Mouse (Mus musculus): ENCODE results near the gene Serpinb5. TPM values are rescaled to one million over a fixed set of nuclear protein-coding genes. Genes with fewer than 3 reads are reported as not detected.

Gene Serpinb5
- polyA plus RNA-seq (2014; fragmentation: Nextera tagmentation; extraction: Ambion mirVana): not detected in 2 replicates

DNA sequence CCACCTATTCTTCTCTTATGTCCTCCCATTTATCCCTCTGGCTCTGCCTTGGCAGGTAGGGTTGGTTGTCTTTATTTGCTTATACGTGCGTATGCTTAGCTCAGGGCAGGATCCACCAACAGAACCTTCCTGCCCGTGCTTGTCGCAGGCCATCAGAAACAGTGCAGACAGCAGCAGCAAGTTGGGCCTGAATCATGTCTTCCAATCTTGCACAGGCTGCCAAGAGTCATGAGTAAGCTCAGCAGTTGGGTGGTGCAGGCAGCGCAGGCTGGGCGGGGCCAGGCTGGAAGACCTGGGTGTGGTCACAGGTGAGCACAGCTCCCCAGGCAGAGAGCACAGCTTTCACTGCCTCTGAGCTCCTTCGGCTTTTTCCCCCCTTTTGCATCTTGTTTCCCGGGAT is at the start of gene Serpinb5:
Gene Serpinb5, plus strand, starts transcription at position 327 of the 400 bp plus-strand sequence.
- no peaks in the 10 kb centered on the region for H3K36me3 ChIP-seq (ENCODE audit: control insufficient read depth, insufficient read depth, low read length)
- H3K9ac ChIP-seq (ENCODE audit: low read length): no peak within 1 kb of the TSS
- no peaks in the 10 kb centered on the region for H3K9me3 ChIP-seq (replicated peaks; ENCODE audit: control insufficient read depth, low read length)
- ATAC-seq: no peak
- DNase-seq (ENCODE audit: low spot score): no peak
- no peak within 1 kb of the TSS for H3K27ac ChIP-seq (ENCODE audit: low read depth, low read length)
- no peaks in the 10 kb centered on the region for H3K4me1 ChIP-seq (ENCODE audit: control insufficient read depth, insufficient read depth, low read length)
- H3K27me3 ChIP-seq (replicated peaks; ENCODE audit: control insufficient read depth, insufficient read depth, low read length): no peaks in the 10 kb centered on the region
- no peak within 1 kb of the TSS for H3K4me2 ChIP-seq (ENCODE audit: low read length)
- no peak within 1 kb of the TSS for H3K4me3 ChIP-seq (ENCODE audit: low read depth, low read length)
- WGBS: 67% methylated on average over 8 of the region's 8 CpGs

DNA sequence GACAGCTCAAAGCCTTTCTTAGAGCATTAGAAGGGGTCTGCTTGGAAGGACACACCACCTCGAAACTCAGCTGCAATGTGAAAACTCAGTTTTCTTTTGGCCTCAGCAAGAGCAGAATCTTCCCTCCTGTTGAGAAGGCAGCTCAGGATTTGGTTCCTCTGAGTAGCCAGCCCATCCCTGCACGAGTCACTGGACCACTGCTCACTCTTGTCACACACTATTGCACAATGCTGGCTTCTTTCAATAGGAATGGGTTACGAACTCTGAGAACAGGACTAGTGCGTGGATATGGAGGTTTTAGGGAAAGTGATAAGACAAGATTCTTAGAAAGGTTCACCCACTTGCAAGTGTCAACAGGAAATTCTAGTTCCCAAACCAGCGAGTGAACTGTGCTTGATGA is 46.1 kb upstream of the Serpinb5 start:
- Histone ChIP-seq H3K9me3 (replicated peaks; ENCODE audit: control insufficient read depth, low read length) (no peaks in the 10 kb centered on the region), H3K27ac (ENCODE audit: low read depth, low read length) (no peak overlapping the region), H3K27me3 (replicated peaks; ENCODE audit: control insufficient read depth, insufficient read depth, low read length) (no peaks in the 10 kb centered on the region), H3K4me2 (ENCODE audit: low read length) (no peak overlapping the region), H3K4me1 (ENCODE audit: control insufficient read depth, insufficient read depth, low read length) (no peaks in the 10 kb centered on the region), H3K9ac (ENCODE audit: low read length) (no peak overlapping the region), H3K36me3 (ENCODE audit: control insufficient read depth, insufficient read depth, low read length) (no peaks in the 10 kb centered on the region), H3K4me3 (ENCODE audit: low read depth, low read length) (no peak overlapping the region)
- no peak for ATAC-seq
- 72% methylated on average over 5 of the region's 5 CpGs for WGBS
- no peak for DNase-seq (ENCODE audit: low spot score)

DNA sequence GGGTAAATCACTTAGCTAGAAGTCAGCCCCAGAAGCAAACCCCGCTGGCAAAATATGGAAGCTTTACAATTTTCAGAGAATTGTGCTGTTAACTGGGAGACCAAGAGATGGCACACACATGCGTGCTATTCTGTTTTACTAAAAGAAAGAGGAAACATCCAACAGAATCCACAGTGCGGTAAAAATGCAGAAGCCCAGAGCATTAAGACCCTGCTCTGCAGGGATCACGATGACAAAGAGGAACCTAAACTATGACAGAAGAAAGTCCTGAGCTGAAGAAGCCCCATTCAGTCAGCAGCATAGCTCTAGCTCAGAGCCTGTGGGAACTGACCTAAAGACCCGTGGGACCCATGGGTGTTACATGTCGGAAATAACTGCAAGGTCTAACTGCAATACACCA is 45.7 kb upstream of the Serpinb5 start:
- no peak for DNase-seq (ENCODE audit: low spot score)
- no peak for ATAC-seq
- 83% methylated on average over 6 of the region's 6 CpGs for WGBS
- Histone ChIP-seq H3K27ac (ENCODE audit: low read depth, low read length) (no peak overlapping the region), H3K9ac (ENCODE audit: low read length) (no peak overlapping the region), H3K4me2 (ENCODE audit: low read length) (no peak overlapping the region), H3K27me3 (replicated peaks; ENCODE audit: control insufficient read depth, insufficient read depth, low read length) (no peaks in the 10 kb centered on the region), H3K9me3 (replicated peaks; ENCODE audit: control insufficient read depth, low read length) (no peaks in the 10 kb centered on the region), H3K36me3 (ENCODE audit: control insufficient read depth, insufficient read depth, low read length) (no peaks in the 10 kb centered on the region), H3K4me3 (ENCODE audit: low read depth, low read length) (no peak overlapping the region), H3K4me1 (ENCODE audit: control insufficient read depth, insufficient read depth, low read length) (no peaks in the 10 kb centered on the region)

GRCm38 (mm10) chr1:106816766-106817165 is 44.2 kb upstream of the Serpinb5 start:
- Histone ChIP-seq H3K36me3 (ENCODE audit: control insufficient read depth, insufficient read depth, low read length) (no peaks in the 10 kb centered on the region), H3K9me3 (replicated peaks; ENCODE audit: control insufficient read depth, low read length) (no peaks in the 10 kb centered on the region), H3K27me3 (replicated peaks; ENCODE audit: control insufficient read depth, insufficient read depth, low read length) (no peaks in the 10 kb centered on the region), H3K4me3 (ENCODE audit: low read depth, low read length) (no peak overlapping the region), H3K4me2 (ENCODE audit: low read length) (no peak overlapping the region), H3K27ac (ENCODE audit: low read depth, low read length) (no peak overlapping the region), H3K4me1 (ENCODE audit: control insufficient read depth, insufficient read depth, low read length) (no peaks in the 10 kb centered on the region), H3K9ac (ENCODE audit: low read length) (no peak overlapping the region)
- DNase-seq (ENCODE audit: low spot score) (no peak), ATAC-seq (no peak)
- WGBS: 88% methylated on average over 11 of the region's 11 CpGs

- no peak for ATAC-seq
- Histone ChIP-seq H3K9me3 (replicated peaks; ENCODE audit: control insufficient read depth, low read length) (no peaks in the 10 kb centered on the region), H3K4me3 (ENCODE audit: low read depth, low read length) (no peak overlapping the region), H3K27ac (ENCODE audit: low read depth, low read length) (no peak overlapping the region), H3K4me2 (ENCODE audit: low read length) (no peak overlapping the region), H3K36me3 (ENCODE audit: control insufficient read depth, insufficient read depth, low read length) (no peaks in the 10 kb centered on the region), H3K27me3 (replicated peaks; ENCODE audit: control insufficient read depth, insufficient read depth, low read length) (no peaks in the 10 kb centered on the region), H3K9ac (ENCODE audit: low read length) (no peak overlapping the region), H3K4me1 (ENCODE audit: control insufficient read depth, insufficient read depth, low read length) (no peaks in the 10 kb centered on the region)
- DNase-seq (ENCODE audit: low spot score): peak; percentile 74
- WGBS: 29% methylated on average over 4 of the region's 4 CpGs
Observed at GRCm38 (mm10) chr1:106818323-106818722, 42.6 kb upstream of the Serpinb5 start.

GRCm38 (mm10) chr1:106822297-106822696 is 38.7 kb upstream of the Serpinb5 start:
- DNase-seq (ENCODE audit: low spot score) (peak; percentile 33), ATAC-seq (no peak)
- Histone ChIP-seq H3K4me2 (ENCODE audit: low read length) (no peak overlapping the region), H3K4me1 (ENCODE audit: control insufficient read depth, insufficient read depth, low read length) (no peaks in the 10 kb centered on the region), H3K4me3 (ENCODE audit: low read depth, low read length) (no peak overlapping the region), H3K9ac (ENCODE audit: low read length) (no peak overlapping the region), H3K27ac (ENCODE audit: low read depth, low read length) (no peak overlapping the region), H3K27me3 (replicated peaks; ENCODE audit: control insufficient read depth, insufficient read depth, low read length) (no peaks in the 10 kb centered on the region), H3K36me3 (ENCODE audit: control insufficient read depth, insufficient read depth, low read length) (no peaks in the 10 kb centered on the region), H3K9me3 (replicated peaks; ENCODE audit: control insufficient read depth, low read length) (no peaks in the 10 kb centered on the region)
- WGBS: 69% methylated on average over 3 of the region's 3 CpGs

GRCm38 (mm10) chr1:106828784-106829183 is 32.2 kb upstream of the Serpinb5 start:
- no peak overlapping the region for H3K4me3 ChIP-seq (ENCODE audit: low read depth, low read length)
- H3K27me3 ChIP-seq (replicated peaks; ENCODE audit: control insufficient read depth, insufficient read depth, low read length): no peaks in the 10 kb centered on the region
- no peak overlapping the region for H3K9ac ChIP-seq (ENCODE audit: low read length)
- WGBS: 83% methylated on average over 4 of the region's 4 CpGs
- no peaks in the 10 kb centered on the region for H3K36me3 ChIP-seq (ENCODE audit: control insufficient read depth, insufficient read depth, low read length)
- H3K27ac ChIP-seq (ENCODE audit: low read depth, low read length): no peak overlapping the region
- ATAC-seq (no peak), DNase-seq (ENCODE audit: low spot score) (no peak)
- no peaks in the 10 kb centered on the region for H3K4me1 ChIP-seq (ENCODE audit: control insufficient read depth, insufficient read depth, low read length)
- H3K4me2 ChIP-seq (ENCODE audit: low read length): no peak overlapping the region
- no peaks in the 10 kb centered on the region for H3K9me3 ChIP-seq (replicated peaks; ENCODE audit: control insufficient read depth, low read length)

DNA sequence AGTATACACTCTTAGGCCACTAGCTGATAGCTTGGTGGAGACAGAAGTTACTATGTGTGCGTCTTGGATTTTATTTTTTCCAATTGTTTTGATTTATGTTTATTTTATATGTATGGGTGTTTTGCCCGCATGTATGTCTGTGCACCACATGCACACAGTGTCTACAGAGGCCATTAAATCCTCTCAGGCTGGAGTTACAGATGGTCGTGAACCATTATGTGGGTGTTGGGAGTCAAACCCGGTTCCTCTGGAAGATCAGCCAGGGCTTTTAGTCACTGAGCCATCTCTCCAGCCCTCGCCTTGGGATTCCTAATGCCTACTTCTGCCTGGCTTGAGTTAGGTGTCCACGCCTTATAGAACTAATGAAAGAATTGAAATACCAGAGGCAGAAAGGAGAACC is 4.6 kb downstream of the Serpinb5 start:
- no peak for DNase-seq (ENCODE audit: low spot score)
- H3K4me3 ChIP-seq (ENCODE audit: low read depth, low read length): no peak overlapping the region
- ATAC-seq: no peak

GRCm38 (mm10) chr1:106866029-106866428 is 5.1 kb downstream of the Serpinb5 start:
- Histone ChIP-seq H3K4me1 (ENCODE audit: control insufficient read depth, insufficient read depth, low read length) (no peaks in the 10 kb centered on the region), H3K9ac (ENCODE audit: low read length) (no peak overlapping the region), H3K36me3 (ENCODE audit: control insufficient read depth, insufficient read depth, low read length) (no peaks in the 10 kb centered on the region), H3K27me3 (replicated peaks; ENCODE audit: control insufficient read depth, insufficient read depth, low read length) (no peaks in the 10 kb centered on the region), H3K27ac (ENCODE audit: low read depth, low read length) (no peak overlapping the region), H3K4me3 (ENCODE audit: low read depth, low read length) (no peak overlapping the region), H3K4me2 (ENCODE audit: low read length) (no peak overlapping the region), H3K9me3 (replicated peaks; ENCODE audit: control insufficient read depth, low read length) (no peaks in the 10 kb centered on the region)
- 67% methylated on average over 5 of the region's 5 CpGs for WGBS
- no peak for DNase-seq (ENCODE audit: low spot score)
- ATAC-seq: no peak

More for the DNA sequence above, 4.6 kb downstream of the Serpinb5 start:
- Histone ChIP-seq H3K9me3 (replicated peaks; ENCODE audit: control insufficient read depth, low read length) (no peaks in the 10 kb centered on the region), H3K36me3 (ENCODE audit: control insufficient read depth, insufficient read depth, low read length) (no peaks in the 10 kb centered on the region), H3K27ac (ENCODE audit: low read depth, low read length) (no peak overlapping the region), H3K4me2 (ENCODE audit: low read length) (no peak overlapping the region), H3K9ac (ENCODE audit: low read length) (no peak overlapping the region), H3K4me1 (ENCODE audit: control insufficient read depth, insufficient read depth, low read length) (no peaks in the 10 kb centered on the region), H3K27me3 (replicated peaks; ENCODE audit: control insufficient read depth, insufficient read depth, low read length) (no peaks in the 10 kb centered on the region)
- WGBS: 90% methylated on average over 6 of the region's 6 CpGs
